Mouse (Mus musculus): Measurements from ENCODE around the gene Dctn3.
"Not testable (repeated sequence)": the region's sequence is repeated elsewhere in the genome, so short reads cannot be mapped to it uniquely, and the experiment has no call there.

Dctn3 gene

DNA sequence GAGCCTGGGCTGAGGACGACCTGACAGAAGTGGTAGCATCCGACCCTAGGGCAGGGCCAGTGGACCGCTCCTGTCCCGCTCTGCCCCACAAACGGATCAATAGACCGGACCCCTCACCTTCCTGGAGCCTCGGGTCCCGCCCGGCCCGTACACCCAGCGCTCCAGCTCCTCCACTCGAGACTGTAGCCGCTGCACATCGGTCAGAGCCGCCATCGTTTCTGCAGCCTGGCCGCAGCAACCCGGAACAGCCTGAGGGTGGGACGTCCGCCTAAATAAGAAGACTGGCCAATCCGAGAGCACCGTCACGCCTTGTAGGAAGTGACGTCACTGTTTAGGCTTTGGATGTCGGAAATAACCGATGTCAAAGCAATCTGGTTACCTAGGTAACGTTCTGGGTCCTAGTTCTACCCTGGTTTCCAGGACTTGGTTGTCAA is at the start of gene Dctn3:
Gene Dctn3 (minus strand): TSS at position 253 of the 434 bp plus-strand sequence.
- DNase-seq, result peak; percentile 85

DNA sequence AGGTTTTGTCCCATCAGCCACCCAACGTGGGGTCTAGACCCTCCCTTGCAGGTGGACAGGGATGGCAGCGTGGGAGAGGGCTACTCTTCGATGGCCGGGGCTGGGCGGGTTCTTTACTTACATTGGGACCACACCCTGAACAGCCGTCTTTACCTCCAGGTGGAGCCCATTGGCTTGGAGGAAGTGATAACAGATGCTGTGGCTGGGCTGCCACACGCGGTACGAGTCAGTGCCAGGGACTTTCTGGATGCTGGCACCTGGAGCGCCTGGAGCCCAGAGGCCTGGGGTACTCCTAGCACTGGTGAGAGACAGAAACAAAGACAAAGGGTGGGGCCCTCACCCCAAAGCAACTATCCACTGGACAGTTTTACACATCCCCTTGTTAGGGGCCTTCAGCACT is 44.3 kb upstream of the Dctn3 start:
- not testable (repeated sequence) for DNase-seq

DNA sequence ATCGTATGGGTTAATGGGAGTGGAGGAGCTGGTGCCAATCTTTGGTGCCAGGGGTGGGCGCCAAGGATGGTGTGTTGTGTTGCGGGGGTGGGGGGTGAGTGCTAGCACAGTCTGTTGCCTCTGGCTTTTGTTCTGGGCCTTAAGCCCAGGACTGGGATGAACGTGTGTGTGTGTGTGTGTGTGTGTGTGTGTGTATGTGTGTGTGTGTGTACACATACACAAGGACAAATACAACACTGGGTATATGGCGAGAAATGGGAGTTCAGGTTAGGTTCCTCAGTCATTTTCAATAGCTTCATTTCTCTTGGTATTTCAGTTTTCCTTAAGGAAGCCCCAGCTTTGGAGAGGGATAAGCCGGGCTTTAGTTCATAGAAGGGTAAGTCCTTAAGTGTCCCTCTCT is 40.2 kb upstream of the Dctn3 start:
- not testable (repeated sequence) for DNase-seq

DNA sequence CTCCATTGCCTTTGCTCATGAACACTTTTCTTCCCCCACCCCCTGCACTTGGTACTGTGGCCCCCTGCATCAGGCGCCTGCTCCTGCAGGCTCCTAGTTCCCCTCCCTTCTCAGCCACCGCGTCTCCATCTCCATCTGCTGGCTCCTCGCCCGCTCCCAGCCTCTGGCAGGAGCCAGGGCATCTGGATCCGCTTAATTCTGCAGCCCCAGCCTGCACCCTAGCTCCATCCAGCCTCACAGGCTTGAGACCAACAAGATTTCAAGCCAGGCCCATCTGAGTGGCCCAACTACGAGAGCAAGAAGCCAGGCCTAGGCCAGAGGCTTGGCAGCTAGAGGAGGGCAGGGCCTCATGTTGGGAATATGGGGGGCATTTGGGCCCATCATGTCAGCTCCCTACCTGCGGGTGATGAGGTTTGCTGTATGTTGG is 39.7 kb upstream of the Dctn3 start:
- not testable (repeated sequence) for DNase-seq

DNA sequence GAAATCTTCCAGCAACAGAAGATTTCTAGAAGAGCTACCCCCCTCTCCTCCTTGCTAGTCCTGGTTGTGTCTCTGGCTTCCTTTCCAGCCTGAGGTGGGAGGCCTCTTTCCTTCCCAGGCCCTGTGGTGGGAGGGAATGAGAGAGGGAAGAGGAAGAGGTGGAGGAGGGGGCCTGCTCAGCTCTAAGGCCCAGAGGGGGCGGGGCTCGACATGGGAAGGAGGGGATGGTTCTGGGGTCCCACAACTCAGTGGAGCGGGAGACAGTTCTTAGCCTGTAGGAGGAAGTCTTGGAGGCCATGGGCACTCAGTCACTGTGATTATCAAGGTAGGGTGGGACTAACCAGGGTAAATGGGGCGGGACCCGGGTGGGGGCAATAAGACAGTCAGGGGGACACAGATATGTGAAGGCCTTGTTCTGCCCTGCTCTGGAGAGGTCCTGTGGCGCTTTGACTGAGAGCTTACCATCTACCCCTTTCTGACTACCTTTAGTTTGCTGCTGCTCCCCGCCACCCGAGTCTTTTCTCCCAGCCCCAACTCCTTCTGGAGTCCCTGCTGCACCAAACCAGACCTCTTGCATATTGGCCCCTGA is 39.2 kb upstream of the Dctn3 start:
- peak; percentile 4 for DNase-seq

DNA sequence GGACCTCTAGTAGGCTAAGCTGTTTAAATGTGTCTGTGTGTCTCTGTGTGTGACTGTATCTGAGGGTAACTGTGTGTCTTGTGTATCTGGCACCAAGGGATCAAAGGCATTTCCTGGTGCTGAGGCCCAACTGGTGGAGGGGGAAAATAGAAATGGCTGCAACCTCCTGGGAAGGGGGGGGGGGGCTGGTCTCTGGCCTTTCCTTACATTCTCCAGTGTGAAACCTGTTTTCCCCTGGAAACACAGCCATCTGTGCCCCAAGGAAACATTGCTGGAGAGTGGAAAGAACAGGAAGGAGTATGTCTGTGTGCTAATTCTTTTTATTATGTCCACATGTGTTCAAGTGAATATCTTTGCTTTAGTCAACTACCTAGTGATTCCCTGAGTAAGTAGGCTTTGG is 38.7 kb upstream of the Dctn3 start:
- DNase-seq, result no peak

DNA sequence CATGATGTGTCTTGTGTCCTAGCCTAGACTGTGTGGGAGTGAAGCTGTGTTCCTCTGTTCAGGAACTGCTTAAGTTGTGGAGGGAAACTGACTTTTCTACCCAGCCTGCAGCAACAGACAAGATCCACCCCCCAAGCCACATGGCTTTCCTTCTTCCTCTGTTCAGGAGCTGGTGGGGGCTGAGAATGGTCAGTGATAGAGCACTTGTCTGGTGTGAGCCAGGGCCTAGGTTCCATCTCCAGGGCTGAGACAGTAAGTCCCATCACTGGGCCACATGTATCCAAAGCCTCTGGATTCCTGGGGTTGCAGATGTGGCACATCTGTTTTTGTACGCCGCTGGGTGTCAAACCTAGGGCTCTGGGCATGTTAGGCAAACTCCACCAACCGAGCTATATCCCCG is 37.9 kb upstream of the Dctn3 start:
- DNase-seq, result no peak

DNA sequence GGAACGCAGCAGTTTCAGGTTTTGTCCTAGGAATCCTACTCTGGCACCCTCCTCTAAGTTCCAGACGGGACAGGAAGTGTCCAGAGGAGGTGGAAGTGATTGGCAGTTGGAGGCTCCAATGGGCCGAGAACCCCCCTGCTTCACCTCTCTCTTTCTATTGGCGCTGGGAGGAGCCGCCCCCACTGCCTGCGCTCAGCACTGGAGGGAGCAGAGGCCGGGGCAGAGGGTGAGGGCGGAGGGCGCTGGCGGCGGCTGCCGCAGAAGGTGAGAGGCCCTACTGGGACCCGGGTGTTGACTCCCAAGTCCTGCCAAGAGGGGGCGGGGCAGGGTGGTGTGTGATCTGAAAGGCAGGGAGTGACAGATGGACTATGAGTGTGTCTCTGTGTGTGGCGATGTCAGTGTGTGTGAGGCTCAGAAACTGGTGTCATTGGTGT is 37.3 kb upstream of the Dctn3 start:
- peak; percentile 76 for DNase-seq

DNA sequence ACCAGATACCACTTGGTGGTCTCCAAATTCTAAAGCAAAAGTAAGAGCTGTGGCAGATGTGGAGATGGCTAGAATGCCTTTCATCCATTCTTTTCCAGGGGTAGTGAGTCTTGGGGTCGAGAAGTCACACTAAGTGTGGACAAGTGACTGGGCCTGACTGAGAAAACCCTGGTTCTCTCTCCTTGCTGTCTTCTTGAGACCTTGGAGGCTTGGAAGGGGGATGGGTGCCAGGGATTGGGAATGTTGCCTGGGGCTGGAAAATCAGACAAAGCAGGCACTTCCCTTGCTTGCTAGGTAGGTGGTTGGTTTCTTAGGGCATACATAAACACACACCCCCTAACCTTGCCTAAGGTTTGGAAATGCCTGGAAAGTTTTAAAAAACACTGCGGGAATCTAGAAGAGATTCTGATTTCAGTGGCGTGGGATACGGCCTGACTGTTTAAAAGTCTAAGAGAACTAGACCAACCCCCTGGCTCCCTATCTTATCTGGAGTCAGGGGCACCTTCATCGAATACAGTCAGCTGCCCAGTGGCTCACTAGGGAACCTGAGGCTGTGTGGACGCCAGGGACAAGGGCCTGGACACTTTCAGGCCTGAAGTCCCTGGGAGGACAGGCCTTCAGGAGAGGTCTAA is 36.8 kb upstream of the Dctn3 start:
- peak; percentile 4 for DNase-seq

DNA sequence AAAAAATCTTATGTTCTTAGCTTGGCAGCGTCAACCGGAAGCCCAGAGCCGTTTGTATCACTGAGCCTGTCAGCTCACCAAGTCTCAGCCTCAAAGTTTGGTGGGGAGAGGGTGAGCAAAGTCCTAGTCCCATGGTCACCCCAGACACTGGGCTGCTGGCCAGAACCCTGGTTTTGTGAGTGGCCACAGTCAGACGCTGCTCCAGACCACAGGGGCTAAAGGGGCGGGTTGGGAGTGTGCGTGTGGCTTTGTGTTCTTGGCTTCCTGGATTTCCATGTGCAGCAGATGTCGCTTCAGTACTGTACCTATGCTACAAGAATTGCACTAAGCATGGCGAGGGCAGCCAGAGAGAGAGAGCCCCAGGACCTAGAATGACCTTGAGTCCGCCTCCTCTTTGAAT is 36.2 kb upstream of the Dctn3 start:
- no peak for DNase-seq

DNA sequence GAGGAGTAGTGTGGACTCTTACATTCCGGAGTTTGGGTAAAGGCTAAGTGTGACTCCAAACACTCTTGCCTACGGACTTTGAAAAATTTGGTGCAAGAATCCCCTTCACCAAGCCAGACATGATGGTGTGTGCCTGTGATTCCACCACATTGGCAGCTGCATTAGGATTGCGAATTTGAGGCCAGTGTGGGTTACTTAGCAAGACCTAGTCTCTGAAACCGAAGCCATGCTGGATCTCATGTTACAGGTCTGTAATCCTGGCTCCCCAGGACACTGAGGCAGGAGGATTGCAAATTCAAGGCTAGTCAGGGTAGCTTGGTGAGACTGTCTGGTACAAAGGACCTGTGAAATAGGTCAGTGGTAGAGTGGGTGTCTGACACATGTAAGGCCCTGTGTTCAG is 35.7 kb upstream of the Dctn3 start:
- no peak for DNase-seq

DNA sequence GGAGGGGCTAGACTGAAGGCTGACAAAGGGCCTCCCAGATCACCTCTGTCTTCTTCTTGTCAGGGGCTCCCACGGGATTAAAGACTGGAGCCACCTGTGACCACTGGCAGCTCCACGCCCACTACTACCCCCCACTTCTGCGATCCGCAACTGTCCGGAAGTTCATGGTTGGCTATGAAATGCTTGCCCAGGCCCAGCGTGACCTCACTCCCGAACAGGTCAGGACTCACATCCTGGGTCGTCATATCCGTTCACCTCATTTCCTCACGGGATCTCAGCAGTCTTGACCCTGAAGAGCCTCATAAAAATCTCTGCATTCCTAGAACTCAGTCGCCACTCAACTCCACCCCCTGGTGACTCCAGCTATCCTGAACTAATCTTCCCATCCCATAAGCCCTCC is 35.1 kb upstream of the Dctn3 start:
- DNase-seq, result peak; percentile 3

DNA sequence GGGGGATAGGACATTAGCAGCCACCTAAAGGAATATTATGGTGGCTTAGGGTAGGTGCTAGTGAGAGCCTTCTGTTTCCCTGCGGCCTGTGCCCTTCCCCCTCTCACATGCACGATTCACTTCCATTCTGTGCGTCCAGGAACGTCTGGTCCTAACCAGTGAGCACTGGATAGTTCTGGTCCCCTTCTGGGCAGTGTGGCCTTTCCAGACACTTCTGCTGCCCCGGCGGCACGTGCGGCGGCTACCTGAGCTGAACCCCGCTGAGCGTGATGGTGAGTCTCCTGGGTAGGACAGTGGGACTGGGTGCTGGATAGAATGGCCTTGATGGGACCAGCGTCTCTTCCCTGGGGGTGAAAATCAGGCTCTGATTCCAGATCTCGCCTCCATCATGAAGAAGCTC is 34.4 kb upstream of the Dctn3 start:
- peak; percentile 8 for DNase-seq

DNA sequence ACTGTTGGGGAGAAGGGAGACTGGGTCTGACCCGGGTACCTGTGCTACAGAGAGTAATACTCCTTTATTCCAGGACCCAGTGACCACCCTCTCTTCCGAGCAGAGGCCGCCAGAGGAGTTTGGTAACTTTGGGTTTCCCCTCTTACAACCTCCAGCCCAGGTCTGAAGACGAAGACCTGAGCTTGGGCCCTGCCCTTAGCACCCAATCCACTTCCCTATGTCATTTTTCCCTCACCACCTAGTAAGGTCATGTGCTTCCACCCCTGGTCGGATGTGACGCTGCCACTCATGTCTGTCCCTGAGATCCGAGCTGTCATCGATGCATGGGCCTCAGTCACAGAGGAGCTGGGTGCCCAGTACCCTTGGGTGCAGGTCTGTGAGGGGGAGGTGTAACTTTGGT is 33.5 kb upstream of the Dctn3 start:
- peak; percentile 18 for DNase-seq

DNA sequence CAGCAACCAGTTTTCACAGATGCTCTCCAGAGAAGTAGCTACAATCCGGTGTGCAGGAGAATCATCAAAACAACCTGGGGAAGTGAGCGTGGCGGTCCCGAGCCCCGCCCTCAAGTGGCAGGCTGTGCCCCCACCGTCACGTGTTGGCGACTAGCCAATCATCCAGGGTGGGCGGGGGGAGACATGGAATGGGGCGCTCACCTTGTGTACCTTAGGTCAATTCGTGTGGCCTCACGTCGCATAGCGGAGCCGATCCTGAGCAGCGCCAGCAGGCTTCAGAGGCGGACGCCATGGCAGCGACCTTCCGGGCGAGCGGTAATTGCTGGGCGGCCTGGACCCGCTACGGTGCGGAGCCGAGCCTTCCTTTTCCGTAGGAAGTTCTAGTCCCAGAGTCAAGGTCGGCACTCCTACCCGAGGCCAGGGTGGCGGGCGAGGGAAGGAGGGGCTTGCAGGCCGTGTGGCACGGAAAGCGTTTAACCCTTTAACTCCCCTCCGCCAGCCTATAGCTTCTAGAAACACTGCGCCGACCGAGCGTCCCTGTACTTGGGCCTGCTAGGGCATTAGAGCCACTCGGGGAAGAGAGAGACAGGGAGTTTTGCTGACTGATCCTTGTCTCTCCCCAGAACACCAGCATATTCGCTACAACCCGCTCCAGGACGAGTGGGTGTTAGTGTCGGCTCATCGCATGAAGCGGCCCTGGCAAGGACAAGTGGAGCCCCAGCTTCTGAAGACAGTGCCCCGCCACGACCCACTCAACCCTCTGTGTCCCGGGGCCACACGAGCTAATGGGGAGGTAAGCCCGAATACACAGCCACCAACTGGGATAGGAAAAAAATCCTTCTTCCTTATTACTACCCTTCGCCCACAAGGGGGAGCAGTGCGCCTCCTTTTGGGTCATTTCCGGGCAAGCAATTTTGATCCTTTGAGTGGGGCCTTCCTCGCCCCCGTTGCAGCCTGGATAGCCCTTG is 32.7 kb upstream of the Dctn3 start, which contains the start of gene Sigmar1:
Gene Sigmar1 (minus strand): TSS at position 820 of the 968 bp plus-strand sequence.
- peak; percentile 95 for DNase-seq

DNA sequence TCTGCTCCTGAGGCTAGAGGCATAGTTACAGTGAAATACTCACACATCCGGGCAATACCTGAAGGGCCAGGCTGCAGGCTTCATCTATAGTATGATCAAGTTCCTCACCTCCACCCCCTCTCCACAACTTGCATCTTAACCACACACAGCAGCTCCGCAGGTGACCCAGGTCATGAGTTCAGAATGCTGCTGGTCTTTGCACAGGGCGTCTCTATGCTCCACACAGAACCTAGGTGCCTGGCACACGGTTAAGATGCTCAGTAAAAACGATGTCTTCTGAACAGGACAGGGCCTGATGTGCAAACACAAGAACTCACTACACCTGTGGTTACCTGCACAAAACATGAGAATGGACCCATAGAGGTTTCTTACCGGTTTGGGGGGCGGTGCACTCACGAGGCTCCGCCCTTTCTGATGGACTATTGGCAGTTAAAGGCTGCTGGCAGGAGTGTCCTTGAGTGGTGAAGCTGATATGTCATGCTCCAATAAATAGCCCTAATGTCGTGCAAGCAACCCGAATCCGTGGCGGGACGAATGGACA is 31.9 kb upstream of the Dctn3 start, which contains the start of gene Galt:
Gene Galt (plus strand): TSS at position 432 of the 541 bp plus-strand sequence.
- DNase-seq, result no peak

DNA sequence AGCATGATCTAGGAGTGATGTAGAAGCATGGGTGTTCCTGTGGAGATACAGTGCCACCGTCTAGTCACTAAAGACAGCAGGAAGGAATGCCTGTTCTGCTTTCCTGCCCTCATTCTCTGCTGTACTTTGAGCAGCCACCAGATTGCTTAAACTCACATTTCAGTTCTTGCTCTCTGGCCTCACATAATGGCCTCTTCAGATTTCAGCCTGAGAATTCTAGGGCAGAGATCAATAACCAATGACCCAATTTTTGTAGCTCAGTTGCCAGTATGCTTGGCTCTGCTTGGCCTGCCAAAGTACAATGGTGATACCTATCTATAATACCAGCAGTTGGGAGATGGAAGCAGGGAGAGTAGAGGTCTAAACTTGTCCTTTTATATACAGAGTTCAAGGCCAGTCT is 22.1 kb upstream of the Dctn3 start:
- DNase-seq, result no peak

DNA sequence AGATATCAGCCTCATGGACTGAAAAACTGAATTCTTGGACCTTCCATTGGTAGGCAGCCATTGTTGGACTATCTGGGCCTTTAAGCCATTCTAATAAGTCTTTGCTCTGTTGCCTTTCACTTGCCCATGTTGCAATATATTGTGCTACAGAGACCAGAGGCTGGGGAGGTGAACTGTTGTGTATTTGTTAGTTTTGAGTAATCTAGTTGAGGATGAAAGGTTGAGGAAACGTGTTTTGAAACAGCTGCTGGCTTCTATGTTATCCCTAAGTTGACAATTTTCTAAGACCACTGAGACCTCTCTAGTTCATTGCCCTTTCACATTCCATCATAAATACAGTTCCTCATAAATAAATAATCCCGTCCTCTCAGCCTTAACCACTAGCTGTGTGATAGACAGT is 21.2 kb upstream of the Dctn3 start:
- DNase-seq, result no peak

DNA sequence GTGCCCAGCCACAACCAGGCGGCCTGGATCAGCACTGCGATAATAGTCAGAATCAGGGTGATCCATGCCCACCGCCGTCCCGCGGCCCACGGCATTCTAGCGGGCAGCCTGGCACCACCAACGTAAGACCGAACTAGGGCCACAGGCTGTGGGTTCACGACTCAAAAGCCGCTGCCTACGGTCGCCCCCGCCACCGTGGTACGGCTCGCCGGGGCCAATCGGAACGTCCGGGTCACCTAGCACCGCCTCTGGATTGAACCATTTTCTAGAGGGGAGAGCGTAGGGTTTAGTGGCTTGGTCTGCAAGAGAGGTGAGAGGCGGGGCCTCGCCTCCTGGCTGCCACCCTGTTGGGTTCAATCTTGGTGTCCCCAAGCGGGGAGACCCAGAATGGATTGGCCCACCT is 18.2 kb upstream of the Dctn3 start:
- DNase-seq, result peak; percentile 94

DNA sequence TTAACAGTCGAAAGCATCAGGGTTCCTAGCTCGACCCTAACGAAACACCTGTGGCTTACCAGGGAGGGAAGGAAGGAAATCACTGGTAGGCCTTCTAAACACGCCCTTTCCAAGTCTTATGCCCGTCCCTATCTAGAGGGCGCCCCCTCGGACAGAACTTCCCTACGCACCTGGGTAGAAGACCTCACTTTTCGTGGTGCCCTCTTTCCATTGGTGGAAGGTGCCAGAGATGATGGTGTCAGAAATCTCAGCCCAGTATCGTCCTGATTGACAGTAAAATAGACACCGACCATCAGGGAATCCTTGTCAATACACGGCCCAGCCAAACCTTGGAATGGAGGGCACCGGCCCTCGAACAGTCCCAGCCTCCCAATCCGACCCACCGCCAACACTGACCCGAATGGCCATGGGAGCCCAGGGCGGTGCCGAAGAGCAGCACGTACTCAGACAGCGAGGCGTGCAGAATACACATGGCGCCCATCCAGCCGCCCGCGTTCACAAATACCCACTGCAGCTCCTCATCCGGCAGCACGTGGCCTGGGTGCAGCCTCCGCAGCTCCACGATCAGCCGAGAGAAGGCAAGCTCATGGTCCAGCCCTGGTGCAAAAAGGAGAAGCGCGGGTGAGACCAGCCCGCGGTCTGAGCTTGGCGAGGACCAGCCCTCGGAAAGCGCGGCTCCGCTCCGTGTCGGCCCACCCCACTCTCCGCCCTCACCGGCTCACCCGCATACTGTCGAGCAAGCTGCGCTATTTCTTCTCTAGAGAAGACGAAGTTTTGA is 17.6 kb upstream of the Dctn3 start:
- DNase-seq, result peak; percentile 50

DNA sequence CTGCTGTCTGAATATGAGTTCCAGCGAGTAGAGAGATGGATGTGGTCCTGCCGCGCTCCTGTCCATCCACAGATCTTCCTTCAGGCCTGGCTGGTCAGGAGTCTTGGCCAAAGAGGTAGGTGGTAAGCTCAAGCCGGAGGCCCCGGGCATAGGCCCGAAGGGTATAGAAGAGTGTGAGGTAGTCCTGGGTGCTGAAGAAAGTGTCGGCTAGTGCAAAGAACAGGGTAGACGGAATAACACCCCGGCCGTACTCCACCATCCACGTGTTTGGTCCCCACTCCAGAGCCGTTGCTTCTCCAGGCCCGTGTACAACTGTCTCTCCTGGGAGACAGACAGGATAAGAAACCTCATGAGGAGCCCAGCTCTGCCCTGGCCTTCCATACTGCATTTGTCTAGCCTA is 16.3 kb upstream of the Dctn3 start:
- DNase-seq, result peak; percentile 7

DNA sequence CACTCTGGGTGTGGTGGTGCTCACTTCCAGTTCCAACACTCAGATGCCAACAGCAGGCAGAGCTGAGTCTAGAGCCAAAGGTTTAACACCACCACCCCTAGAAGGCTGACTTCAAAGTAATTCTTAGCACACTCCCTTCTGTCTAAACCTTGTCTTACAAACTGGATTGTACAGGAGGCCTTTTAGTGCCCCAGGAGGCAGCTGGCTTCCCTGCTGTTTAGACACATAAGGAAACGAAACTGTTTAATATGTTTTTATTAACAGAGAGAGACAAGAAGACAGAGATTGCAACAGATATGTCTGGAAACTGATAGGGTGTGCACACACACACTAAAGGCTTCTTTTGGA is 15.3 kb upstream of the Dctn3 start:
- DNase-seq, result no peak
